Mouse (Mus musculus) neural tube, embryonic 13.5 days (tissue): Measurements from ENCODE around the gene Gpc4. TPM values are rescaled to one million over a fixed set of nuclear protein-coding genes. Genes with fewer than 3 reads are reported as not detected.

Source experiments
- ATAC-seq: fragments of 200-750 bp; cut with Nextera tagmentation; 2 replicates; pipeline ENCODE4 v1.8.0; 2017; ENCODE audit warnings: low read depth, mild to moderate bottlenecking, moderate TSS enrichment, moderate library complexity
- H3K27ac ChIP-seq: fragments of 300-500 bp; sonication (generic); replicated peaks from 2 replicates; pipeline ENCODE4 v1.5.1; 2015; ENCODE audit warnings: moderate library complexity, mild to moderate bottlenecking, inconsistent platforms
- H3K27me3 ChIP-seq: fragments of 300-500 bp; sonication (generic); 2 replicates; pipeline ENCODE4 v1.6.1; 2015; ENCODE audit warnings: mild to moderate bottlenecking, inconsistent platforms
- H3K36me3 ChIP-seq: fragments of 300-500 bp; sonication (generic); 2 replicates; pipeline ENCODE4 v1.6.1; 2015; ENCODE audit warnings: mild to moderate bottlenecking, inconsistent platforms
- H3K4me1 ChIP-seq: fragments of 300-500 bp; sonication (generic); replicated peaks from 2 replicates; pipeline ENCODE4 v1.6.1; 2015; ENCODE audit warnings: inconsistent platforms
- H3K4me2 ChIP-seq: fragments of 300-500 bp; sonication (generic); 2 replicates; pipeline ENCODE4 v1.6.1; 2015; ENCODE audit warnings: inconsistent platforms, mild to moderate bottlenecking, moderate library complexity
- H3K4me3 ChIP-seq: fragments of 300-500 bp; sonication (generic); 2 replicates; pipeline ENCODE4 v1.5.1; 2015; ENCODE audit warnings: mild to moderate bottlenecking, inconsistent platforms
- H3K9ac ChIP-seq: fragments of 300-500 bp; sonication (generic); 2 replicates; pipeline ENCODE4 v1.6.1; 2015; ENCODE audit warnings: moderate library complexity, mild to moderate bottlenecking, inconsistent platforms
- H3K9me3 ChIP-seq: fragments of 300-500 bp; sonication (generic); 2 replicates; pipeline ENCODE4 v1.6.1; 2016; ENCODE audit warnings: inconsistent platforms
- WGBS: fragments of 180-500 bp; shearing (Covaris S2); methylation state at CpG from one replicate; pipeline ENCODE4 v1.1.7; 2015; 5-methylcytosine and 5-hydroxymethylcytosine counted together
- polyA plus RNA-seq: library from polyadenylated mRNA; unstranded; fragments of >200 nt; fragmentation: Nextera tagmentation; extraction: Ambion mirVana; gene quantifications from 2 replicates; pipeline ENCODE4 v1.2.1, GENCODE M21; 2015

The Gpc4 gene
- polyA plus RNA-seq, 1 experiment from 2014 or later, result 14.4 TPM

- no peak overlapping the region for H3K9ac ChIP-seq
These were observed 77.2 kb downstream of the Gpc4 start for GRCm38 (mm10) chrX:52087726-52088348.

GRCm38 (mm10) chrX:52086885-52087573, 78.0 kb downstream of the Gpc4 start:
- Histone ChIP-seq H3K36me3 (no peaks in the 10 kb centered on the region), H3K9me3 (no peaks in the 10 kb centered on the region), H3K27ac (no peak overlapping the region), H3K4me3 (no peak overlapping the region), H3K4me1 (no peaks in the 10 kb centered on the region), H3K27me3 (no peaks in the 10 kb centered on the region), H3K4me2 (no peak overlapping the region), H3K9ac (no peak overlapping the region)
- 69% methylated on average over 8 of the region's 8 CpGs for WGBS
- peak; percentile 61 for ATAC-seq

More at GRCm38 (mm10) chrX:52087726-52088348, 77.2 kb downstream of the Gpc4 start:
- H3K4me1 ChIP-seq, result no peaks in the 10 kb centered on the region
- no peaks in the 10 kb centered on the region for H3K27me3 ChIP-seq
- no peak overlapping the region for H3K4me3 ChIP-seq
- H3K9me3 ChIP-seq, result no peaks in the 10 kb centered on the region
- H3K36me3 ChIP-seq, result no peaks in the 10 kb centered on the region
- H3K27ac ChIP-seq, result no peak overlapping the region
- 38% methylated on average over 7 of the region's 7 CpGs for WGBS
- peak; percentile 75 for ATAC-seq
- no peak overlapping the region for H3K4me2 ChIP-seq

DNA sequence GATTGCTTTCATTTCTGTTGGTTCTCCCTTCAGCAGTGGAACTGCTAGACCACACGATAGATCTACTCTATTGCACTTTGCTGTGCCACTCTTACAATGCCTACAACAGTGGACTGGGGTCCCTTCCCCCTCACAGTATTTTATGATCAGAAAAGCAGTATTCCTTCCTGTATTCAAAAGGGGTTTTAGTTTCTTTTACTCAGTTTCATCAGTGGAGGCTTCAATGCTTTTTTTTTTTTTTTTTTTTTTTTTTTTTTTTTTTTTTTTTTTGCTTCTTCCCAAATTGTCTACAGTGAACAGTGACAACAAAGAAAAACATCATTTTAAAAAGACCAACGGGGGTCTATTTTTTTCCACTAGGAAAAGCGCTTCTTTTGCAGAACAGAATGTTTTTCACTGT, 81.5 kb downstream of the Gpc4 start:
- ATAC-seq, result no peak
- WGBS, result 80% methylated on average over 3 of the region's 3 CpGs

GRCm38 (mm10) chrX:52072410-52072809, 92.6 kb downstream of the Gpc4 start:
- H3K4me3 ChIP-seq, result no peak overlapping the region
- WGBS, result 85% methylated on average over 2 of the region's 2 CpGs
- H3K4me1 ChIP-seq, result no peaks in the 10 kb centered on the region
- H3K27me3 ChIP-seq, result no peaks in the 10 kb centered on the region
- ATAC-seq, result no peak
- H3K36me3 ChIP-seq, result no peaks in the 10 kb centered on the region
- H3K27ac ChIP-seq, result no peak overlapping the region
- no peaks in the 10 kb centered on the region for H3K9me3 ChIP-seq
- no peak overlapping the region for H3K4me2 ChIP-seq
- H3K9ac ChIP-seq, result no peak overlapping the region

More for the DNA sequence above, 81.5 kb downstream of the Gpc4 start:
- Histone ChIP-seq H3K27me3 (no peaks in the 10 kb centered on the region), H3K36me3 (no peaks in the 10 kb centered on the region), H3K4me1 (no peaks in the 10 kb centered on the region), H3K9me3 (no peaks in the 10 kb centered on the region), H3K27ac (no peak overlapping the region), H3K4me3 (no peak overlapping the region), H3K4me2 (no peak overlapping the region), H3K9ac (no peak overlapping the region)

- Histone ChIP-seq H3K27me3 (no peaks in the 10 kb centered on the region), H3K4me3 (no peak overlapping the region), H3K36me3 (no peaks in the 10 kb centered on the region), H3K9ac (no peak overlapping the region), H3K9me3 (no peaks in the 10 kb centered on the region), H3K27ac (no peak overlapping the region), H3K4me2 (no peak overlapping the region), H3K4me1 (no peaks in the 10 kb centered on the region)
- 80% methylated on average over 13 of the region's 13 CpGs for WGBS
- ATAC-seq, result no peak
These were observed 111.6 kb downstream of the Gpc4 start for GRCm38 (mm10) chrX:52053416-52053815.

- ATAC-seq, result no peak
- Histone ChIP-seq H3K4me1 (no peaks in the 10 kb centered on the region), H3K4me3 (no peak overlapping the region), H3K36me3 (no peaks in the 10 kb centered on the region), H3K4me2 (no peak overlapping the region), H3K27ac (no peak overlapping the region), H3K27me3 (no peaks in the 10 kb centered on the region), H3K9ac (no peak overlapping the region), H3K9me3 (no peaks in the 10 kb centered on the region)
- 55% methylated on average over 5 of the region's 5 CpGs for WGBS
These were observed 113.0 kb downstream of the Gpc4 start for GRCm38 (mm10) chrX:52052011-52052410.

GRCm38 (mm10) chrX:52050941-52051340, 114.1 kb downstream of the Gpc4 start:
- H3K36me3 ChIP-seq, result no peaks in the 10 kb centered on the region
- H3K9ac ChIP-seq, result no peak overlapping the region
- H3K4me2 ChIP-seq, result no peak overlapping the region
- H3K4me1 ChIP-seq, result no peaks in the 10 kb centered on the region
- no peaks in the 10 kb centered on the region for H3K27me3 ChIP-seq
- H3K4me3 ChIP-seq, result no peak overlapping the region
- no peak for ATAC-seq
- no peaks in the 10 kb centered on the region for H3K9me3 ChIP-seq
- H3K27ac ChIP-seq, result no peak overlapping the region
- 79% methylated on average over 4 of the region's 4 CpGs for WGBS

GRCm38 (mm10) chrX:52039875-52040274, 125.2 kb downstream of the Gpc4 start:
- Histone ChIP-seq H3K9me3 (no peaks in the 10 kb centered on the region), H3K9ac (no peak overlapping the region), H3K27ac (no peak overlapping the region), H3K27me3 (no peaks in the 10 kb centered on the region), H3K36me3 (no peaks in the 10 kb centered on the region), H3K4me2 (no peak overlapping the region), H3K4me3 (no peak overlapping the region), H3K4me1 (no peaks in the 10 kb centered on the region)
- no peak for ATAC-seq
- WGBS, result 87% methylated on average over 1 of the region's 1 CpGs

- 90% methylated on average over 7 of the region's 7 CpGs for WGBS
- Histone ChIP-seq H3K36me3 (no peaks in the 10 kb centered on the region), H3K27ac (no peak overlapping the region), H3K27me3 (no peaks in the 10 kb centered on the region), H3K4me2 (no peak overlapping the region), H3K4me3 (no peak overlapping the region), H3K9me3 (no peaks in the 10 kb centered on the region), H3K9ac (no peak overlapping the region), H3K4me1 (no peaks in the 10 kb centered on the region)
- ATAC-seq, result no peak
These were observed 134.9 kb downstream of the Gpc4 start for GRCm38 (mm10) chrX:52030146-52030545.

GRCm38 (mm10) chrX:52017660-52018059, 147.4 kb downstream of the Gpc4 start:
- no peak overlapping the region for H3K4me3 ChIP-seq
- H3K9me3 ChIP-seq, result no peaks in the 10 kb centered on the region
- no peaks in the 10 kb centered on the region for H3K27me3 ChIP-seq
- no peak overlapping the region for H3K27ac ChIP-seq
- no peaks in the 10 kb centered on the region for H3K36me3 ChIP-seq
- no peak overlapping the region for H3K4me2 ChIP-seq
- H3K9ac ChIP-seq, result no peak overlapping the region
- H3K4me1 ChIP-seq, result no peaks in the 10 kb centered on the region
- ATAC-seq, result no peak
- WGBS, result 50% methylated on average over 9 of the region's 9 CpGs
